Mouse (Mus musculus): ENCODE results near the gene Gm28539.
"Not testable (repeated sequence)": the region's sequence is repeated elsewhere in the genome, so short reads cannot be mapped to it uniquely, and the experiment has no call there.

DNA sequence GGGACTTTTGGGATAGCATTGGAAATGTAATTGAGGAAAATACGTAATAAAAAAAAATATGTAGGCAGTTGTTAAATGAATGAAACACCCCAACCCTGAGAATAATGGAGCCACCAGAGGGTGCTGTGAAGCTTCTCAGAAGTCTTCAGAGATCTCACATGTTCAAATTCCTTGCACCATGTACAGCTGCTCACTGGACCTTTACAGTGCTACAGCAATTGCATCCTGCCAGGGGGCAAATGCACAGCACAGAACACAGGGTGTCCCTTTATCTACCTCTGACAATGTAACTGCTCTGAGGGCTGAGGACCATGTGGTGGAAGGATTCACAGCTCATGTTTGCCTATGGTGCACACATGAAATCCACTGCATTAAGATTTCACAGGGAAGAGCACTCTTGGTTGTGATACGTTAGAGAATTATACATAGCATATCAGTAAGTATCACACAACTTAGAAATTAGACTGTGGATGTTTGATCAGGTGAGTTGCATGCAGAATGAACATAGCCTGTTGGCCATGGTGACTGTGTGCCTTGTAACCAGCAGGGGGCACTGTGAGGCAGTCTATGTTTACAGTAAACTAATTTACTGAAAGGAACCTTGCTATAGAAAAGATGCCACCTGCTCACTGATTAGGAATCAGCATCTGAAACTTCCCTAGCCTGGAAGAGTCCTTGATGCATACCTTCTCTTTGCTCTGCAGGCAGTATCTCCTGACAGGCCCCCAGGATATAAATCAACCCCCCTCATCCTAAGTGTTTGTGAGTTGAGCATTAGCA lies 166.4 kb downstream of the Gm28539 start:
- TF ChIP-seq CTCF (IDR thresholded peaks at IDR 0.05), result peak; percentile 54
- not testable (repeated sequence) for TF ChIP-seq EP300 (IDR thresholded peaks at IDR 0.05)

All from lung, postnatal 0 days (tissue).